Mouse (Mus musculus) induced T-regulatory cell, adult 2 months (primary cell): ENCODE measurements around the gene Ms4a6d.
A peak's percentile ranks its signal among the peaks of the same experiment; 100 is the strongest.

ENCODE experiments used
- DNase-seq: peaks from one replicate; pipeline ENCODE4 v3.0.0-alpha.2; 2012; ENCODE audit warnings: low read depth

Gene Ms4a6d

GRCm38 (mm10) chr19:11604603-11605002, at the start of gene Ms4a6d:
Gene Ms4a6d (minus strand): TSS chr19:11604849.
- DNase-seq = no peak

- DNase-seq = no peak
These were observed 44.9 kb upstream of the Ms4a6d start for GRCm38 (mm10) chr19:11649564-11649963.

GRCm38 (mm10) chr19:11646166-11646565, 41.5 kb upstream of the Ms4a6d start:
- no peak for DNase-seq

- no peak for DNase-seq
These were observed 36.1 kb upstream of the Ms4a6d start, which contains the start of gene Ms4a3 for GRCm38 (mm10) chr19:11640732-11641131. Gene Ms4a3 (minus strand): TSS chr19:11640851.

- no peak for DNase-seq
These were observed 34.4 kb upstream of the Ms4a6d start for GRCm38 (mm10) chr19:11639038-11639437.

GRCm38 (mm10) chr19:11635572-11635971, 30.9 kb upstream of the Ms4a6d start:
- DNase-seq = no peak

- no peak for DNase-seq
These were observed 29.7 kb upstream of the Ms4a6d start for GRCm38 (mm10) chr19:11634330-11634729.

- no peak for DNase-seq
These were observed 29.1 kb upstream of the Ms4a6d start for GRCm38 (mm10) chr19:11633732-11634131.

- no peak for DNase-seq
These were observed 20.6 kb upstream of the Ms4a6d start for GRCm38 (mm10) chr19:11625231-11625630.

- no peak for DNase-seq
These were observed 20.2 kb upstream of the Ms4a6d start for GRCm38 (mm10) chr19:11624800-11625199.

- no peak for DNase-seq
These were observed 18.9 kb upstream of the Ms4a6d start, which contains the start of gene Ms4a2 for GRCm38 (mm10) chr19:11623551-11623950. Gene Ms4a2 (minus strand): TSS chr19:11623719.

- no peak for DNase-seq
These were observed 13.3 kb upstream of the Ms4a6d start for GRCm38 (mm10) chr19:11617983-11618382.

GRCm38 (mm10) chr19:11614805-11615204, 10.2 kb upstream of the Ms4a6d start:
- no peak for DNase-seq

GRCm38 (mm10) chr19:11613776-11614443, 9.3 kb upstream of the Ms4a6d start:
- DNase-seq = no peak

- no peak for DNase-seq
These were observed 8.4 kb upstream of the Ms4a6d start for GRCm38 (mm10) chr19:11613084-11613483.

GRCm38 (mm10) chr19:11612293-11612692, 7.6 kb upstream of the Ms4a6d start:
- peak; percentile 46 for DNase-seq

GRCm38 (mm10) chr19:11611541-11611945, 6.9 kb upstream of the Ms4a6d start:
- peak; percentile 76 for DNase-seq

GRCm38 (mm10) chr19:11608172-11608571, 3.5 kb upstream of the Ms4a6d start:
- DNase-seq = peak; percentile 81

GRCm38 (mm10) chr19:11602026-11602425, 2.6 kb downstream of the Ms4a6d start:
- DNase-seq = peak; percentile 88

GRCm38 (mm10) chr19:11601349-11601748, 3.3 kb downstream of the Ms4a6d start:
- peak; percentile 70 for DNase-seq

GRCm38 (mm10) chr19:11589891-11590449, 14.7 kb downstream of the Ms4a6d start:
- peak; percentile 56 for DNase-seq

- DNase-seq = peak; percentile 74
These were observed 15.4 kb downstream of the Ms4a6d start for GRCm38 (mm10) chr19:11589205-11589604.

GRCm38 (mm10) chr19:11574965-11575364, 29.7 kb downstream of the Ms4a6d start:
- DNase-seq = no peak

GRCm38 (mm10) chr19:11559560-11559959, 45.1 kb downstream of the Ms4a6d start:
- peak; percentile 25 for DNase-seq
